Mouse (Mus musculus) myocyte (in vitro differentiated cells): ENCODE results near the gene Wdr63.

Source experiments
- MAX ChIP-seq: IDR thresholded peaks from one replicate; pipeline ENCODE4 v1.6.1; 2011; ENCODE audit warnings: low read depth, mild to moderate bottlenecking, control low read depth
- MYOD1 ChIP-seq, 3 experiments: IDR thresholded peaks; one replicate each; pipeline ENCODE4 v1.6.1; 2011; ENCODE audit warnings: control low read depth in 2 of 3, low read depth in 2 of 3, mild to moderate bottlenecking in 2 of 3, moderate library complexity in 1 of 3; ENCODE audit not compliant: insufficient read length in 2 of 3, control insufficient read depth in 1 of 3
- POLR2A ChIP-seq: IDR thresholded peaks from one replicate; pipeline ENCODE4 v1.6.1; 2011; ENCODE audit warnings: low read depth, mild to moderate bottlenecking, control low read depth, moderate library complexity; ENCODE audit not compliant: insufficient read length
- POLR2AphosphoS2 ChIP-seq: IDR thresholded peaks from one replicate; pipeline ENCODE4 v1.6.1; 2011; ENCODE audit warnings: low read depth, control low read depth; ENCODE audit not compliant: insufficient read length
- USF1 ChIP-seq: IDR thresholded peaks from one replicate; pipeline ENCODE4 v1.6.1; 2011; ENCODE audit warnings: low read depth, mild to moderate bottlenecking, control low read depth, moderate library complexity

DNA sequence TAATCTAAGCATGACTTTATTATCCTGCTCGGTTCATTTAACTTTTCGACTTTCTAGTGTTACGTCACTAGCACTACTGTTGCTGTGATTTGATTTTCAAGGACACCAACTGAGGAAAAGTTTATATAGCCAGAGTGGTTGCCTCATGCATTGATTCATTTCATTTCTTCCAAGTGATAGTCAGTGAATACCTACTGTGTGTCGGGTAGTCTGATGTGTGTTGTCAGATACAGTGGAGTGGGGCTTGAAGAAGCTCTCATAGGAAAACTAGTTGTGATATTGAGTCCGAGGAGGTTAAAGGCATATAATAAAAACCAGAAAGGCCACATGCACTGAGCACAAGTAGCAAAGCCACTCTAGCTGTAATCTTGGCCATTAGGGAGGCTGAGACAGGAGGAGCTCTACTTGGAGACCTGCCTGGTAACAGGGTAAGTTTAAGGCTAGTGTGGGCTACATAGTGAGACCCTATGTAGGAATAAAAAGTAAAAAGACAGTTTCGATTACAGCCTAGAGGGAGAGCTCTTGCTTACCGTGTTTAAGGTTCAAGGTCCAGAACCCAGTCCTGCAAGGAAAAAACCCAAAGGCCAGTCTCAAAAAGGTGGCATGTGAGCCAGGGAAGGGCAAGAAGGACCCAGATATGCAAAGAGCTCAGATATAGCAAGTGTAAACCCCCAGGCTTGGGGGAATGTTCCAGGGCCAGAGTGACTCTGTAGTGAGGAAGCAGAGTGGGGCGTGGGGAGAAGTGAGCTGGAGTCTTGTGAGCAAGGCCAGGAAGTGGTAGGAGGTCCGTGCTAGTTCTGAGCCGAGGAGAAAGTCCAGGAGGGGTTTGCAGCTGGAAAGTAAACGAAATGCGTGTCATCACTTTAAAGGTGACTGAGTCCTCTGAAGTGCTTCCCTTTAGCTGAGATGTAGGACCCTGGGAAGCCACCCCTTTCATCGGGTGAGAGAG is 48.0 kb upstream of the Wdr63 start:
- TF ChIP-seq POLR2A (no peak), POLR2AphosphoS2 (no peak), USF1 (no peak), MAX (no peak), MYOD1 (IDR thresholded peaks at IDR 0.05; ENCODE audit: control insufficient read depth in 1 of 3, insufficient read length in 2 of 3, low read depth in 2 of 3) (no peak)
